Mouse (Mus musculus) activated CD4-positive, CD25-positive, alpha-beta regulatory T cell, adult 4 months (primary cell): ENCODE data around the gene Art1. TPM values are rescaled to one million over a fixed set of nuclear protein-coding genes. Genes with fewer than 3 reads are reported as not detected.

Experiments
- ATAC-seq: one replicate; pipeline ENCODE4 v1.8.0; 2017
- polyA plus RNA-seq, 2 experiments: library from polyadenylated mRNA; unstranded; fragments of 100-300 nt; shearing (Covaris generic); gene quantifications; one replicate each; pipeline ENCODE4 v1.2.1; 2017

Gene Art1
- not detected for polyA plus RNA-seq

DNA sequence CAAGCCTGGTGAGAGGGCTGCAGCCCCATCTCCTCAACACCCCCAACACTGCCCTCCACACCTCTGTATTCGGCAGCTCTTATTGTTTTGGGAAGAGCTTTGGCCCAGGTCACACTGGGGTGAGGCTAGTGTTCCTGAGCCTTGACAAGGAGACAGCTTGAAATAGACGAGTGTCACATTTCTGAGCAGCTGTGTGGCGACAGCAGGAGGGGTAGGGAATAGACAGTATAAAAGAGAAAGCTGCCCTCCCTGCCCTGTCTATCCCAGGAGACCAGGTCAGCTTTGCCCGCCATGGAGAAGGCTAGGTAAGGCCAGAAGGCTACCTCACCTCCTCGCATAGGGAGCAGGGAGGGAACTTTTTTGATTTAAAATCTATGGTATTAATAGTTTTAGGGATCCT lies at the start of gene Art1:
Gene Art1 (plus strand): TSS at position 257 of the 400 bp plus-strand sequence.
- no peak for ATAC-seq

DNA sequence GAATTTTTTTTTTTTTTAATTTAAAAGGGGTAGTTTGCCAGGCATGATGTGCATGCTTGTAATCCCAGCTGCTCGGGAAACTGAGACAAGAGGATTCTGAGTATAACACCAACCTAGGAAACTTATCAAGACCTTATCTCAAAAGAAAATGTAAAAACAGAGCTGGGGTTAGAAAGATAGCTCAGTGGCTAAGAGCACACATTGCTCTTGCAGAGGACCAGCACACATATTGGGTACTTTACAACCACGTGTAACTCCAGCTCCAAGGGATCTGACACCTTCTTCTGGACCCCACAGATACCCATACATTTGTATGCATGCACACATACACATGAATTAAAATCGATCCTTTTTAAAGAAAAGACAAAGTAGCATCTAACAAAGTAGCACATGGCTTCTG lies 40.2 kb upstream of the Art1 start:
- ATAC-seq: no peak

DNA sequence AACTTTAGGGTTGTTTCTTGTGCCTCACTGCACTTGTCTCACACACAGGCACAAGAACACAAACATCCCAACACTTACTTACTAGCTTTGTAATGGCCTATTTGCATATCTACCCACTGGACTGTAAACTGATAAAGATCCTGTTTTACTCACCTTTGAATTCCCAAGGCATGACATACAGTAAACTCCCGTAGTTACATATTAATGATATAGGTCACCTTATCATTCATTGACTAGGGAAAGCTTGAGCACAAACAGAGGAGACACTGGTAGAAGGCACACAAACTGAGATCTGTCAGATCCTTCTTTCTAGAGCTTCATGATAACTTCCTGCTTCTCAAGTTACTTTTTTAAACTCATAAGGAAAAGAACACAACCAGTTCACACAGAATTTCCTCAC lies 39.3 kb upstream of the Art1 start:
- no peak for ATAC-seq

DNA sequence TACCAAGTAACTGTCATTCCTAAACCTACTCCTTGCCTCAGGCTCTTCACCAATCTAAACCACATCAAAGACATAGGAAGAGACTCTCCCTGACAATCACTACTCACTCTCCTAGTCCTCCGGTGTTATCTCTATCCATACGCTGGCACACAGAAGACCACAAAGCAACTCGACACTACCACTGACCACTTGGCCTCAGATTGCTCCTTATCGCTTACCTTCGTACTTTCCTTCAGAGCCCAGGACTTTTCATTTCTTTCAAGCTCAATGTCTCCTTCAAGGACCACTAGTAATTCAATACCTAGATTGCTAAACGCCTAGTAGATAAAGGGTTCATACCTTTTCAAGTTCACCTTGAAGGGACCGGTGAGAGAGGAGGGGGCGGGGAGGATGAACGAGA lies 37.7 kb upstream of the Art1 start:
- ATAC-seq: no peak

DNA sequence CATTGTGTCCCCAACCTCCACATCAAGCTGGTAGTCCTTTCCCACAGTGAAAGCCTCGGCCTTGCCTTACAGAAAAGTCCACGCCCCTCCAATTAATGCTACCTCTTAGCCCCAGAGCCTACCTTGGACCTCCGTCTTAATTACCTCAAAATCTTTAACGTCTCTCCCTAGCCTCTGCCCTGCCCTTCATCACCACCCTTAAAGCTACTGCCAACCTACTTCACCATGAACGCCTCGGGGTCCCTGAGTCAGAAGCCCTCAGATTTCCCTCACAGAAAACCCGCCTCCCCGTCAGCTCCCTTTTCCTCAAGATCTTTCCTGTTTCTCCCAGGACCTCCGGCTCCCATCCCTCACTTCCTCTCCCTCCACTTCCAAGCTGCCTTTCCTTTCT lies 36.9 kb upstream of the Art1 start:
- peak; percentile 2 for ATAC-seq

DNA sequence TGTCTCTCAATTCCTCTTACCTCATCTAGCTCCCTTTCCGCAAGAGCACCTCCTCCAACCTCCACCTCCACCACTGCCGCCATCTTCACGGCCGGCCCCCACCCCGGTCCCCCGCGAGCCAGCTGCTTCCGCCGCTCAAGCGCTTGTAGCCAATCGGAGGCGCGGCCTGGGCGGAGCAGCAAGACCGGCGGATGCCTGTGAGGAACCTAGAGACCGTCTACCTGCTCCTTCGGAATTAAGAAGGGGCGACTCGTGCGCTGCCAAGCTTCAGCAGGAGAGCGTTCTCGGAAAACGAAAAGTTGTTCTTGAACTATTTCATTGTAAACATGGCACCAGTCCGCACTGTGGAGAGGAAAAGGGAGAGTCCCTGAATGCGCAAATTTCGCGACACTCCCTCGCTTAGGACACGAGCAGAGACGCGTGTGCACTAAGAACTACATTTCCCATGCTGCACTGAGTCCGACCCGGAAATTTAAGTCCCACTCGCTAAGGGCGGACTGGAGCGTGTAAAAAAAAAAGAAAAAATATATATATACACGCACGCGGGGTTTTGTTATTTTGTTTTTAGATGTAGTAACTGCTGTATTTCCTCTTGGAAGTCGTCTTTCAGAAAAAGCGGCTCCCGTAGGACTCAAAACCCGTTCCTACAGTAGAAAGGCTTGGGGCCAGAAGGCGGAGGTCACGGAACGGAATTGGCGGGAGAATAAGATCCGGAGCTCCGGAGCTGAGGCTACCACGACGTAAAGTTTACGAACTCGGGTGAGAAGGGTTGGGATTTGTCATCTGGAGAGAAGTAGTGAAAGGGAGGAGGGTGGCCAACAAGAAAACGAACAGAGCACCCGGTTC lies 36.3 kb upstream of the Art1 start, which contains the start of the genes Rnf121, Xndc1 and Xntrpc:
Gene Rnf121 (minus strand): TSS at position 424 of the 846 bp plus-strand sequence.
Gene Xndc1 (plus strand): TSS at position 466 of the 846 bp plus-strand sequence.
Gene Xntrpc (plus strand): TSS at position 668 of the 846 bp plus-strand sequence.
- ATAC-seq: peak; percentile 98

DNA sequence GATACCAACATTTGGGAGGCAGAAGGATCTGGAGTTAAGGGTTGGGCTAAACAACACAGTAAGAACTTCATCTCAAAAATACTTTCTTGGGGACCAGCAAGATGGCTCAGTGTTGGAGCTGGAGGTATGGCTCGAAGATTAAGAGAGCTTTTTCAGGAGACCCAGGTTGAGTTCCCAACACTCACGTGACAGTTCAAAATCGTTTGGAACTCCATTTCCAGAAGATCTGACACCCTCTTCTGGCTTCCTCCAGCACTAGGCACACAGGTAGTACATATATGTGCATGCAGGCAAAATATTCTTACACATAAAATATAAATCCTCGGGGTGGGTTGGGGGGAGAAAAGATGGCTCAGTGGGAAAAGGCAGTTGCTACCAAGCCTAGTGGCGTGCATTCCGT lies 35.2 kb upstream of the Art1 start:
- ATAC-seq: no peak

DNA sequence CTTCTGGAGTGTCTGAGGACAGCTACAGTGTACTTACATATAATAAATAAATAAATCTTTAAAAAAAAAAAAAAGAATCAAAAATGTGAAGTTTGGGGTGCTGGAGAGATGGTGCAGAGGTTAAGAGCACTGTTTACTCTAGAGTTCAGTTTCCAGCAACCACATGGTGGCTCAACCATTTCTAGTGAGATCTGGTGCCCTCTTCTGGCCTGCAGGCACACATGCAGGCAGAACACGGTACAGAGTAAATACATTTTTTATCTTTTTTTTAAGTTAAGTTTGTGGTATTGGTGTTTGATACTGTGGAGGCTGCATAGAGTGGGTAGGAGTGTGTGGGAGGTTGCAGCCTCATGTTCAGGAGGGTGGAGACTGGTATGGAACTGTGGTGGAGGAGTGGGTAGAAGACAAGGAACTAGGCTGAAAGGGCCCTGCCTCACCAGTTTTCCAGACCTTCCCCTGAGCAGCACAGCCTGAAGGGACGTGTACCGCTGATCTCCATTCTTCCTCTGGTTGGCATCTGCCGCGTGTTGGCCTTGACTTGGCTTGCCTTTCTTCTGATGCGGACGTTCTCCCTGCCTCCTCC lies 24.7 kb upstream of the Art1 start:
- ATAC-seq: peak; percentile 52

DNA sequence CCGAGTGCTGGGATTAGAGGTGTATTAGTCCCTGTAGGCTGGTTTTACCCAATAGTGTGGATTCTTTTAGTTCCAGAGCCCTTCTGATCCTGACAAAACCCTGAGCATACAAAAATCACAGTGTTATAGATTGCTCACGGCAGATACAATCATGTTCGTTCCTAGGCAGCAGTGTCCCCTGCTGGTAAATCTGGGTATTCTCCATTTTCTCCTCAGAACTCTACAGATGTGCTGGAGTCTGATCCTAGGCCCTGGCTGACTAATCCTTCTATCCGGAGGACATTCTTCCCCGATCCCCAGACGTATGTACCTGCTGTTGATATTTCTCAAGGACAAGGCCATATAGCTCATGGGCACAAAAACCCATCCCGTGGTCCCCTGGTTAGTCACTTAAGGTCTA lies 23.0 kb upstream of the Art1 start:
- no peak for ATAC-seq

DNA sequence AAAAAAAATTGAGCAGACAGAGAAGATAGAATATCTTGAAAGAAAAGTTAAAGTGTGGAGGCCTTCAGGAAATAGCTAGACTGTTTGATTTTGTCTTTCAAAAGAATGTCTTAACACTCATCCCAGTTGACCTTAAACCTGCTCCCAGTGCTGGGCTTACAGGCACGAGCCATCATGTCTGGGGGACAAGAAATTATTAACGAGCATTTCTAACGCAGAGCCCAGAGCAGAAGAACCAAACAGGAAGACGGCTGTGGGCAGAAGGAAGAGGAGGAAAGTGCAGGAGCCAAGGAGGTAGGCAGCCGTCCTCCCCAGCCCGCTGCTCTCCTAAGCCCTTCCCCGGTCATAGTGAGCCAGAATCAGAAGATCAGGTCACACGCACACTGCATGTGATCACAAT lies 21.2 kb upstream of the Art1 start:
- ATAC-seq: no peak

DNA sequence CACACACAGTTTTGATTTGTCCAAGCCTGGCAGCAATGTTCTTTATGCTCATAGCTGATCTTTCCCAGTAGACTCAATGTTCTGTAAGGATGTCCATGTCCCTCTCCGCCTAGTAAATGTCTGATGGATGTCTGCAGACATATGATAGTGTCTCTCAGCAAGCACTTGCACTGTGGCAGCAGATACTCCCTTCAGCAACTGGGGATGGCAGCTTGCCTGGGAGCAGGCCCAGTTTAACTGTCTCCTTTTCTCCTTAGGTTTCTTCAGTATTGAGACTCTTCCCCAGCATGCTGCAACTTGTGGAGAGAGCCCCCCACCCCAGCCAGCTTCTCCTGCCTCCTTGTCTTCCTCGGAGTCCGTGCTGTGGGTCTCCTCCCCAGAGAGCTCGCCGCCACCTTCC lies 19.8 kb upstream of the Art1 start:
- ATAC-seq: no peak

DNA sequence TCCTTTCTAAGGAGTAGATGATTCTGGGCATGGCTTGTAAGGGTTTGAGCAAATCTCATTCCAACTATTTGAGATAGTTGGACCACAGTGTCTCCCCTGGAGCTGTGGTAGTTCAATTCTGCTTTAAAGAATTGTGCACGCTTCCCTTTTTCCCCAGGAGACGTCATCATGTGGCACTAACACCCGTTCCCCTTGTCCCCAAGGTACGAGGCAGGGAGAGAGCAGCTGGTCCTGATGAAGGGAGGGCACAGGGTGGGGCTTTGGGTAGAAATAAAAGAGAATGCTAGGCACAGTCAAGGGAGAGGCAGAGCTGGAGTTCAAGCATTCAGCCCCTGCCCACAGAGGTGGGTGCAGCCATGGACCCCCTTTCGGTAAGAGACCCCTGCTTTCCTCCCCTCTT lies 18.7 kb upstream of the Art1 start, which contains the start of gene Trpc2:
Gene Trpc2 (plus strand): TSS at position 301 of the 400 bp plus-strand sequence.
- ATAC-seq: no peak

DNA sequence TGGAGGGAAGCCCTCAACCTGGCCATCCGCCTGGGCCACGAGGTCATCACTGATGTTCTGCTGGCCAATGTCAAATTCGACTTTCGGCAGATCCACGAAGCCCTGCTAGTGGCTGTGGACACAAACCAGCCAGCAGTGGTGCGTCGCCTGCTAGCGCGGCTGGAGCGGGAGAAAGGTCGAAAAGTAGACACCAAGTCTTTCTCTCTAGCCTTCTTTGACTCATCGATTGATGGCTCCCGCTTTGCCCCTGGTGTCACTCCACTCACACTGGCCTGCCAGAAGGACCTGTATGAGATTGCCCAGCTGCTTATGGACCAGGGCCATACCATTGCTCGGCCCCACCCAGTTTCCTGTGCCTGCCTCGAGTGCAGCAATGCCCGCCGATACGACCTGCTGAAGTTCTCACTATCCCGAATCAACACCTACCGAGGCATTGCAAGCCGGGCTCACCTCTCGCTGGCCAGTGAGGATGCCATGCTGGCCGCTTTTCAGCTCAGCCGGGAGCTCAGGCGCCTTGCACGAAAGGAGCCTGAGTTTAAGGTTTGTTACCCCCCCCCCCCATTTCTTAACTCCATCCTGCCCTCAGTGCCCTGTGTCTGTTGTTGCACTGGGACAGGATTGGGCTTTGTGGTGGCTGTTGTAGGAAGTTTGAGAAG lies 17.4 kb upstream of the Art1 start:
- ATAC-seq: no peak

DNA sequence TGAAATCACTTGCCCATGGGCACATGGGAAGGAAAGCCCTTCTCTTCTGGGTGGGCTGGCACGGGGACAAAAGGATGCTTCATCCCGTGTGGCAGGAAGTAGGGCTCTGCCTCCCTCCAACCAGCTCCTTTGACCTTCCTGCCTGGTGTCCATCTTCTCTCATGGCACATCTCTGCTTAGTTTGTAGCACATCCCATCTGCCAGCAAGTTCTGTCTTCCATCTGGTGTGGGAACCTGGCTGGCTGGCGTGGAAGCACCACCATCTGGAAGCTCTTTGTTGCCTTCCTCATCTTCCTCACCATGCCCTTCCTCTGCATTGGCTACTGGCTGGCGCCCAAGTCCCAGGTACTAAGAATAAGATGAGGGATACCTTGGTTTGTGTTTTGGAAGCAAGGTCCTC lies 14.2 kb upstream of the Art1 start:
- no peak for ATAC-seq

DNA sequence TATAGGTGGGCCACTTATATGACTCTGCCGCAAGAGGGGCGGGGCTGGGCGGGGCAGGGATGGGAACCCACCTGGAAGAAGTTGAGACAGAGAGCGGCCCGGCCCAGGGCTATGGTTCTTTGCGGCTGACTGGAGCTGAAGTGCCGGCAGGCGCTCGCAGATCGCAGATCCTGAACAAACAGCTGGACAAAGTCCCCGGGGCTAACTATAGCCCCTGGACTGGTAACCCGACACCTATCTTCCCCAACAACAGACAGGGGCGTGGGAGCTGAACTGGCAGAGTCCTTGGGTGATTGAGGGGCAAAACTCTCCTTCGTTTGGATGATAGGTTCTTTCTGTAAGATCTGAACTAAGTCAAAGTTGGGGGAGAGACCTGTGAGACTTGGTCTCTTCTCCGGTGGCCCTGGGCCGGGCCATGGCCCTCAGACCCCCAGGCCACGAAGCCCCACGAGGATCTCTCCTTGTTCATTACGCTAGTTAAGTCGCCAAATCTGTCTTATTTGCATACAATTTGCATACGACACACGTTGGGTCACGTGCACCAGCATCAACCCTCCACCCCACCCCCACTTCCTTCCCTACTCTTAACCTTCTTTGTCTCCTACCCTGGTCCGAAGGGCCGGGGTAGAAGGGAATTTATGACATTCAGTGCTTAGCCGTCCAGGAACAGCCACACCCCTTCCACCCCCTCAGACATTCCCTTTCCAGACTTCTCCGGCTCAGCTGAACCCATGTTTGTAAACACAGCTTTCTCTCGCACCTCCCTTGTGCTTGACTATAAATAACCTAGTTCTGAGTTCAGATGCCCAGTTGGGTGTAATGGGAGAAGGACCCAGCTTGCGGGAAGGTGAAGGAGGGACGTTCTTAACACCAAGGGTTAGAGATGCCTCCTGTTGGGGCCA lies 1.5 kb upstream of the Art1 start:
- ATAC-seq: peak; percentile 89

DNA sequence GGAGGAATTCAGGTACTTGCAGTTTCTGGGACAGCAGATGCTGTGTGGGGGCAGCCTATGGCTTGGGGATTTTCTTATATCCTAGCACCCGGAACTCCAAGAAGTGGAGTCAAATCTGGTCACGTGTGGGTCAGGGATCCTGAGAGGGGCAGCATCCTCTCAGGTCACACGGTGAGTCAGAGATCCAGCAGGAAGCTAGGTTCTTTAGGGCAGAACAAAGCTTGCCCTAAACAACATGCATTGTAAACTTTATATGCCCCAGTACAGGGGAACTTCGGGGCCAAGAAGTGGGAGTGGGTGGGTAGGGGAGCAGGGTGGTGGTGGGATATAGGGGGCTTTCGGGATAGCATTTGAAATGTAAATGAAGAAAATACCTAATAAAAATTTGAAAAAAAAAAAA lies 675 bp upstream of the Art1 start:
- ATAC-seq: no peak

DNA sequence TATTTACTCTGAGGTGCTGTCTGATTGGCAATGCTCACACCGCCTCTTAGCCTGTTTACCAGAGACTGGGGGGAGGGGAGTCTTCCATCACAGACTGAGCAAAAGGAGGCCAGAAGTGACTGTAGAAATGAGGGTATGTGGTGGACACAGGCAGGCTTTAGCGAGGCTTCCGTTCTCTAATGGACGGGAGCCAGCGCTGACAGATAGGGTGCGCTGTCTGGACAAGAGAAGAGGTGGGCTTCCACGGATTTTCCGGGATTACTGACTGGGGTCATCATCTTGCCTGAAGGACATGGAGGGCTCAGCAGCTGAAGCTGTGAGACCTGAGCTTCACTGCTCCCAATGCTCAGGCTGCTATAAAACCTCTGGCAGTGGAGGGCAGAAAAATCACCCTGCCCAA lies 698 bp downstream of the Art1 start:
- no peak for ATAC-seq

DNA sequence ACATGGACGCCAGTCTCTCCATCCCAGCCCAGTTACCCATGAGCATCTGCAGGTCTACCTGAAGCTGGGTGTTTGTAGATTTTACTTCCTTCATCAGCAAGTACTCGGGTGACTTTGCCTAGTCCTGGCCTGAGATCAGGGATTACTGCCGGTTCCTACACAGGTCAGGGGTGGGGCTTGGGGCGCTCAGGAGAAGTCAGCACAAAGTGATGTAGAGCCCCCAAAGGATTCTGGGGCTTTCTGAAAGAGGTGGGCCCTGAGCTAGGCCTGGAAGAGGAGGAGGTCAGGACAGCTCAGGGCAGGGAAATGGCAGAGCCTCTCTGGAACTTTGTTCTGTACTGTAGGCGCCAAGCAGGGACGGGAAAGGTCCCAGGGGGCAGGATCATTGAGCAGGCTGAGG lies 1.2 kb downstream of the Art1 start:
- no peak for ATAC-seq

DNA sequence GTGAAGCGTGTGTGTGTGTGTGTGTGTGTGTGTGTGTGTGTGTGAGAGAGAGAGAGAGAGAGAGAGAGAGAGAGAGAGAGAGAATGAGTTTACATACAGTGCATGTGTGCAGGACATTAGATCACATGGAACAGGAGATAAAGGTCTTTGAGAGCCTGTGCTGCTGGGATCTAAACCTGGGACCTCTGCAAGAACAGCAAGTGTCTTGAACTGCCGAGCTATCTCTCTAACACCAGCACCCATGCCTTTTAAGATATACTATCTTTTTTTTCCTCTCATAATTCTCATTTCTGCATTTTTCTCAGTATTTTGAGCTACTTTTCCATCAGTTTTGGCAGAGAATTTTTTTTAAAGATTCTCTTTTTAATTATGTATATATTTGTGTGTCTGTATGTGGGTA lies 2.0 kb downstream of the Art1 start:
- ATAC-seq: no peak

DNA sequence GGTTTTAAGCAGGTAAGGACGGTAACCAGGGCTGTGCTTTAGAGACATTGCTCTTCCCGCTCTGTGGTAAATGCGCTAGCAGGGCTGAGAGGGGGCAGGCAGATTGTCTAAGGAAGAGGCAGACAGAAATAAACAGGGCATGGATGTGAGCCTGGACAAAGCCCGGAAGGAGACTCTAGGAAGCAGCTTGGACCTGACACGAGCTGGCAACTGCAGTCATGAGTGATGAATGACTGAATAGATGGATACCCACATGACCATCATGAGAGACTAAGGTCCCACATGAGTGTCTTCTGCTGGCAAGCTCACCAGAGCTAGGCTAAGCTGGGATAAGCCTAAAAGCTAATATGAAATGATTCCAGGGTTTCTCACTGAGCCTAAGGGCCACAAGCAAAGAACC lies 2.6 kb downstream of the Art1 start:
- no peak for ATAC-seq

DNA sequence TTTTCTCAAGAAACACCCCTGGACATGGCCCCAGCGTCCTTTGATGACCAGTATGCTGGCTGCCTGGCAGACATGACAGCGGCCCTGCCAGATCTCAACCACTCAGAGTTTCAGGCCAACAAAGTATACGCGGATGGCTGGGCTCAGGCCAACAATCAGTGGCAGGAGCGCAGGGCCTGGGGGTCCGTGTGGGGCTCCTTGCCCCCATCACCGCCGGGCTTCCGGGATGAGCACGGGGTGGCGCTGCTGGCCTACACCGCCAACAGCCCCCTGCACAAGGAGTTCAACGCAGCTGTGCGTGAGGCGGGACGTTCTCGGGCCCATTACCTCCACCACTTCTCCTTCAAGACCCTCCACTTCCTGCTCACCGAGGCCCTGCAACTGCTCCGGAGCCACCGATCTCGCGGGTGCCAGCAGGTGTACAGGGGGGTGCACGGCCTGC lies 5.2 kb downstream of the Art1 start:
- ATAC-seq: no peak

DNA sequence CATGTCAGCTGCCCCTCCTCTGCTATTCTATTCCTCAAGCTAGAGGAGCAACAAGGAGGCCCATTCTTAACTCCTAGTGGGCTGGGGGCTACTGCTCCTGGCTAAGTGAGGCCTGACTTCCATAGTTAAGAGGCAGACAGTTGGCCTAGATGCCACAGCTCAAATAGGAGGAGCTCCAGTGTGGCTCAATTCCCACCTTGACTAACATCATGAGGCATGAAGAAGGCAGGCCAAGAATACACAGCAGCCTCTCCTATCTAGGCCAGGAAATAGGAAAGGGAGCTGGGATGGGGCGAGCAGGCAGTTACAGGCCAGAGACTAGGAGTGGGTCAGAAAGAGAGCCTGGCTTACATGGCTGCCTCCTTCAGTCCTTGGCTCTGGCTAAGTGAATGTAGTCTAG lies 6.7 kb downstream of the Art1 start:
- no peak for ATAC-seq

DNA sequence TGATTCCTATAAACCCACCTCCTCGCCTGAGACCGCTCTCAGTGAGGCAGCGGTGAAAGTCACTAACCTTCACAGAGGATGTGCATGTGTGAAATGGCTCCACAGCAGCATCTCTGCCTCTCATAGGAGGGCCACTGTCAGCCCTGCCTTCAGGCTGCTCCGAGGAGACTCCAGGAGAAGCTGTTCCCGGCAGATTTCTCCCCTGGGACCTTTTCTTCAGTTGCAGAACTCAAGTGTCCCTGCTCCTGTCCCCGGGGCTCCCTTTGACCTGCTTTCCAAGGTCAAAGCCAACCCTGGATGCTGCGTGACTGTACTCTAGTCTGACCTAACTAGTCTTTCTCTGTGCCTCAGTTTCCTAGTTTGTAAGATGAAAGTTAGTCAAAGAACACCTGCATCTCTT lies 7.6 kb downstream of the Art1 start, which contains the start of gene Art5:
Gene Art5 (minus strand): TSS at position 319 of the 400 bp plus-strand sequence.
- ATAC-seq: no peak
